Mouse (Mus musculus) cortical plate, adult 2 months (tissue): ENCODE measurements around the gene Sdsl.
A peak's percentile ranks its signal among the peaks of the same experiment; 100 is the strongest.

Experiments used
- CTCF ChIP-seq: fragments of 200-500 bp; IDR thresholded peaks from 2 replicates; pipeline ENCODE4 v1.5.1; 2011; ENCODE audit warnings: mild to moderate bottlenecking, control low read depth, low read length; ENCODE audit not compliant: insufficient read depth; ENCODE audit errors: extremely low read depth
- POLR2A ChIP-seq: fragments of 200-500 bp; IDR thresholded peaks from 2 replicates; pipeline ENCODE4 v1.6.1; 2011; ENCODE audit warnings: mild to moderate bottlenecking, low read length, control low read depth; ENCODE audit not compliant: insufficient read depth; ENCODE audit errors: extremely low read depth

- no peak for TF ChIP-seq POLR2A
- peak; percentile 45 for TF ChIP-seq CTCF
Measured at GRCm38 (mm10) chr5:120492437-120492836, 19.8 kb upstream of the Sdsl start.
